Mouse (Mus musculus): ENCODE measurements around the gene Gal3st4. TPM values are rescaled to one million over a fixed set of nuclear protein-coding genes. Genes with fewer than 3 reads are reported as not detected.

Gene Gal3st4
- total and polyA plus RNA-seq, 3 experiments: 0.15 to 0.17 TPM; not detected in 1

- Histone ChIP-seq H3K9me3 (replicated peaks; ENCODE audit: insufficient read depth, low read length) (no peaks in the 10 kb centered on the region), H3K36me3 (ENCODE audit: control insufficient read depth in 1 of 2, insufficient read depth in 2 of 2, low read length in 2 of 2) (no peaks in the 10 kb centered on the region), H3K27me3 (ENCODE audit: control insufficient read depth in 1 of 2, insufficient read depth in 2 of 2, low read length in 2 of 2) (no peaks in the 10 kb centered on the region; a peak in 1 of 4 replicates), H3K27ac (ENCODE audit: control insufficient read depth, low read depth, low read length) (no peak overlapping the region), H3K79me2 (ENCODE audit: control insufficient read depth, insufficient read depth, low read length, poor library complexity) (no peaks in the 10 kb centered on the region), H3K4me3 (ENCODE audit: control insufficient read depth in 1 of 2, insufficient read depth in 1 of 2, low read depth in 2 of 2, low read length in 2 of 2) (no peak overlapping the region), H3K9ac (ENCODE audit: control insufficient read depth, low read depth, low read length, poor library complexity, severe bottlenecking) (no peak overlapping the region), H3K4me1 (ENCODE audit: control insufficient read depth in 1 of 2, insufficient read depth in 2 of 2, low read length in 2 of 2) (no peaks in the 10 kb centered on the region)
- TF ChIP-seq TBP (IDR thresholded peaks at IDR 0.05; ENCODE audit: low read depth, low read length) (no peak), CHD1 (IDR thresholded peaks at IDR 0.05; ENCODE audit: low read depth, low read length) (no peak), KAT2A (conservative IDR thresholded peaks at IDR 0.05; ENCODE audit: low read depth, low read length) (no peak), CHD2 (IDR thresholded peaks at IDR 0.05; ENCODE audit: low read length) (no peak), POLR2A (IDR thresholded peaks at IDR 0.05; ENCODE audit: control insufficient read depth in 1 of 2, insufficient read depth in 1 of 2, low read depth in 1 of 2, low read length in 2 of 2, poor library complexity in 1 of 2) (no peak), MAZ (IDR thresholded peaks at IDR 0.05; ENCODE audit: low read depth, low read length) (no peak), TAL1 (IDR thresholded peaks at IDR 0.05; ENCODE audit: low read length) (no peak), ZC3H11A (IDR thresholded peaks at IDR 0.05; ENCODE audit: low read depth, low read length) (no peak)
- no peak for DNase-seq (ENCODE audit: low read depth, low spot score)
Measured at GRCm38 (mm10) chr5:138280829-138281228, 8.2 kb upstream of the Gal3st4 start.

- no peaks in the 10 kb centered on the region for H3K36me3 ChIP-seq (ENCODE audit: control insufficient read depth in 1 of 2, insufficient read depth in 2 of 2, low read length in 2 of 2)
- H3K79me2 ChIP-seq (ENCODE audit: control insufficient read depth, insufficient read depth, low read length, poor library complexity): no peaks in the 10 kb centered on the region
- no peaks in the 10 kb centered on the region; a peak in 1 of 4 replicates for H3K27me3 ChIP-seq (ENCODE audit: control insufficient read depth in 1 of 2, insufficient read depth in 2 of 2, low read length in 2 of 2)
- no peaks in the 10 kb centered on the region for H3K4me1 ChIP-seq (ENCODE audit: control insufficient read depth in 1 of 2, insufficient read depth in 2 of 2, low read length in 2 of 2)
- H3K27ac ChIP-seq (ENCODE audit: control insufficient read depth, low read depth, low read length): no peak overlapping the region
- DNase-seq (ENCODE audit: low read depth, low spot score): no peak
- no peak overlapping the region for H3K4me3 ChIP-seq (ENCODE audit: control insufficient read depth in 1 of 2, insufficient read depth in 1 of 2, low read depth in 2 of 2, low read length in 2 of 2)
- no peak for TF ChIP-seq MEF2A (IDR thresholded peaks at IDR 0.05; ENCODE audit: extremely low read depth, insufficient replicate concordance, low read depth, low read length, poor library complexity, severe bottlenecking)
- no peak for TF ChIP-seq BHLHE40 (IDR thresholded peaks at IDR 0.05; ENCODE audit: borderline replicate concordance, low read depth, low read length)
- no peak for TF ChIP-seq ZMIZ1 (IDR thresholded peaks at IDR 0.05; ENCODE audit: low read depth, low read length)
- H3K9me3 ChIP-seq (replicated peaks; ENCODE audit: insufficient read depth, low read length): no peaks in the 10 kb centered on the region
- H3K9ac ChIP-seq (ENCODE audit: control insufficient read depth, low read depth, low read length, poor library complexity, severe bottlenecking): no peak overlapping the region
Measured at GRCm38 (mm10) chr5:138280425-138280768, 7.8 kb upstream of the Gal3st4 start.

- Histone ChIP-seq H3K27ac (ENCODE audit: control insufficient read depth, low read depth, low read length) (no peak within 1 kb of the TSS), H3K79me2 (ENCODE audit: control insufficient read depth, insufficient read depth, low read length, poor library complexity) (no peaks in the 10 kb centered on the region), H3K9me3 (replicated peaks; ENCODE audit: insufficient read depth, low read length) (no peaks in the 10 kb centered on the region), H3K9ac (ENCODE audit: control insufficient read depth, low read depth, low read length, poor library complexity, severe bottlenecking) (no peak within 1 kb of the TSS), H3K27me3 (ENCODE audit: control insufficient read depth in 1 of 2, insufficient read depth in 2 of 2, low read length in 2 of 2) (no peaks in the 10 kb centered on the region; a peak in 1 of 4 replicates), H3K36me3 (ENCODE audit: control insufficient read depth in 1 of 2, insufficient read depth in 2 of 2, low read length in 2 of 2) (no peaks in the 10 kb centered on the region), H3K4me1 (ENCODE audit: control insufficient read depth in 1 of 2, insufficient read depth in 2 of 2, low read length in 2 of 2) (no peaks in the 10 kb centered on the region), H3K4me3 (ENCODE audit: control insufficient read depth in 1 of 2, insufficient read depth in 1 of 2, low read depth in 2 of 2, low read length in 2 of 2) (no peak within 1 kb of the TSS)
- TF ChIP-seq GABPA (IDR thresholded peaks at IDR 0.05; ENCODE audit: low read depth, low read length): no peak
- no peak for TF ChIP-seq POLR2AphosphoS5 (IDR thresholded peaks at IDR 0.05; ENCODE audit: borderline replicate concordance, low read depth, low read length)
- no peak for TF ChIP-seq TCF12 (IDR thresholded peaks at IDR 0.05; ENCODE audit: low read depth, low read length)
- TF ChIP-seq ELF1 (IDR thresholded peaks at IDR 0.05; ENCODE audit: low read depth, low read length): no peak
- no peak for TF ChIP-seq BHLHE40 (IDR thresholded peaks at IDR 0.05; ENCODE audit: borderline replicate concordance, low read depth, low read length)
- no peak for TF ChIP-seq MXI1 (IDR thresholded peaks at IDR 0.05; ENCODE audit: low read depth, low read length)
- TF ChIP-seq SIN3A (IDR thresholded peaks at IDR 0.05; ENCODE audit: low read length): no peak
- TF ChIP-seq RCOR1 (IDR thresholded peaks at IDR 0.05; ENCODE audit: low read depth, low read length): no peak
- no peak for TF ChIP-seq TAL1 (IDR thresholded peaks at IDR 0.05; ENCODE audit: low read length)
- no peak for TF ChIP-seq MAX (IDR thresholded peaks at IDR 0.05; ENCODE audit: low read length)
- TF ChIP-seq ZKSCAN1 (IDR thresholded peaks at IDR 0.05; ENCODE audit: low read depth, low read length): no peak
- DNase-seq (ENCODE audit: low read depth, low spot score): no peak
Measured at GRCm38 (mm10) chr5:138279585-138280424, 7.2 kb upstream of the Gal3st4 start, which contains the start of the genes Gm43720, Gpc2 and Stag3. Gene Gm43720, minus strand, starts transcription at chr5:138279958. Gene Gpc2, minus strand, starts transcription at chr5:138280005. Gene Stag3, plus strand, starts transcription at chr5:138280240.
